Mouse (Mus musculus): ENCODE measurements around the gene Tctex1d4. TPM values are rescaled to one million over a fixed set of nuclear protein-coding genes. Genes with fewer than 3 reads are reported as not detected.

Gene Tctex1d4
- total RNA-seq, 2 experiments from 2014 or later = 0.47 TPM; not detected in 1

DNA sequence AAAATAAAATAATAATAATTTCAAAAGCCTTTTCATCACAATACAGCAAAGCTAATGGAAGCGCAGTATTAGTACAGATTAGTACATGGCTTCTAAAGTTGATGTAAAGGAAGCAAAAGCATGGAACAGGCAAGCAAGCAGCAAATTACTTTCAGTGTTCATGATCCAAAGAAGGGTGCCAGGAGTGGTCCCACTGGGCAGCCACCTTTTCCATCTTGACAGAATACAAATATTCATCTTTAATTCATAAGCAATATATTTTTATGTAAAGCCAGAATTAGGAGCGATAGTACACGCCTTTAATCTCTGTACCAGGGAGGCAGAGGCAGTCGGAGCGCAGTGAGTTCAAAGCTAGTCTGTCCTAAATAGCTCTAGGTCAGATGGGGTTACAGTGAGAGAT, 7.0 kb upstream of the Tctex1d4 start:
- DNase-seq (ENCODE audit: low spot score in 2 of 2) = no peak

GRCm38 (mm10) chr4:117120052-117120444, 6.5 kb upstream of the Tctex1d4 start:
- no peak for DNase-seq (ENCODE audit: low spot score in 2 of 2)

DNA sequence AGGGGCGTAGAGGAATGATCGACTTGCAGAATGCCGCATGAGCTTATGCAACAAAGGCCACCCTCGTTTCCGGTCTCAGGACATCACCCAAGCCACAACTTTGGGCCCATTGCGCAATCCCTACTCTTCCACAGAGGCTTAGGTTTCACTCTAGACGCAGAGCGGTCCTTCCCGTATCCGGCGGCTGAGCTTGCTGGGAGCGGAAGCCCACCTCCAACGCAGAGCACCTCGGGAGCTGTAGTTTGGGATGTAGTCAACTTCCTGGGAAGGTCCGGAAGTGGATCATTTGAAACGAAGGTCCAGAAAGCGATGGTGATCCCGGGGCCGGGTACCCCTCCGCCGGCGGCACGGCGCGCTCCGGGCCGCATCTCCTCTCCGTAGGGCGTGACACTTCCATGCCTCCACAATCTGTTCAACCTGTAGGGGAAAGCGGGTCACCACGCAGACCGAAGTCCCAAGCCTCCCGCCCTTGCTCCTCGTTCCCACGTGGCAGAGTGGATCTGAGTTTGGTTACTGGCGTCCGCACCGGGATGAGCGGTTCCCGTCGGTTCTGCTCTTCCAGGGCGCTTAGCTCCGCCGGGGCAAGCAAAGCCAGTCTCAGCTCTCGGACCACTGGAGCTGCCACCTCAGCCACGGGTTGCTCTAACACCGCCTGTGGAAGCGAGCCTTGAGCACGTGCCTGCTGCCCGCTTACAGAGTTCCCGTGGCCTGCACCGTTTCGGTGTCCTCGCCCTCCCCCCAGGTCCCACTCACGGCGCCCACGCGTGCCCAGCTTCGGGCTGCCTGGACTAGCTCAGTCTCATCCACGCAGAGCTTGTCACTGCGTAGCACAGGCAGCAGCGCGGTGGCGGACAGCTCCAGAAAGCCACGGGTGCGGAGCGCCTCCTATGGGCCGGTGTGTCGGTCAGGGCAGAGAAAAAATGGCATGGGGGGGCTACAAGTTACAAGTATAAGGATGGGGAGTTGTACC, 5.9 kb upstream of the Tctex1d4 start:
- DNase-seq (ENCODE audit: low spot score in 2 of 2) = peak; percentile 81 to 91

GRCm38 (mm10) chr4:117122209-117122608, 4.4 kb upstream of the Tctex1d4 start:
- DNase-seq (ENCODE audit: low spot score in 2 of 2) = no peak

DNA sequence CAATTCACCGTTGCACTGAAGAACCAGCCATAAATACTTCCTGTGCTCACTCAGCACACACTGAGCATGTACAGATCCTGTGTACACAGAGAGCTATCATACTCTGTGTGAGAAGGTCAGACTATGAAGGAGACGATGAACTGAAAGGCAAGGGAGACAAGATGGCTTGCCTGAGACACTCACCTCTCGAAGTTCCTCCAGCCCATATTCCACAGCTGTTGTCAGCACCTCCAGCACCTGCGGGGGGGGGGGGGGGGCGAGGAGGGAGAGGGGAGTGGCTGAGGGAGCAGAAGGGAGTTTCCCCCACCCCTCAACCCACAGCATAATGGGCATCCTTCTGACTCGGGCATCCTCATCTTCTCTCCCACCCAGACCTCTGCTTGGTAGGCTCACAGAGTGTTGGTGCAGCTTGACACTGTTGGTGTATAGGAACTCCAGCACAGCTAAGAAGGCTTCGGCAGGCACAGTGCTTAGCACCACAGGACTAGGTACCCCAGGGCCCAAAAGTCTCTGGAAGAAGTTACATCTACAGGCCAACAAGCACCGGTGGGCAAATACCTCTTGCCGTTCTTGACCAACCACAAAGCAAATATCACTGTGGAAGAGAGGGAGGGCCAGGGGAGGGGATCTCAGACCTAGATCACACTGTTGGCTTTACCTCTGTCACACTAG, 2.9 kb upstream of the Tctex1d4 start:
- no peak for DNase-seq (ENCODE audit: low spot score in 2 of 2)

DNA sequence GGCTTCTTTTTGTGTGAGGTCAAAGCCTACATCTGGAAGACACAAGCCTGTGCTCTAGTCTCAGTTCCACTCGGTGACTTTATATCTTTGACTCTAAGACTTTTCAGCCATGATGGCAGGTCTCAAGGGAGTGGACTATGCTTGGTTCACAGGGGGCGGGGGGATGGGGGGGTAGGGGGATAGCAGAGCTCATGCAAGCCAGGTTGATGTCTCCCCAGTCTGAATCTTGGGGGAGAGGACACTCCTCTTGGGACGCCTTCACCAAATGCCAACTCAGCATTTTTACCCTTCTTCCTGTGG, 2.4 kb upstream of the Tctex1d4 start:
- DNase-seq (ENCODE audit: low spot score in 2 of 2) = no peak

DNA sequence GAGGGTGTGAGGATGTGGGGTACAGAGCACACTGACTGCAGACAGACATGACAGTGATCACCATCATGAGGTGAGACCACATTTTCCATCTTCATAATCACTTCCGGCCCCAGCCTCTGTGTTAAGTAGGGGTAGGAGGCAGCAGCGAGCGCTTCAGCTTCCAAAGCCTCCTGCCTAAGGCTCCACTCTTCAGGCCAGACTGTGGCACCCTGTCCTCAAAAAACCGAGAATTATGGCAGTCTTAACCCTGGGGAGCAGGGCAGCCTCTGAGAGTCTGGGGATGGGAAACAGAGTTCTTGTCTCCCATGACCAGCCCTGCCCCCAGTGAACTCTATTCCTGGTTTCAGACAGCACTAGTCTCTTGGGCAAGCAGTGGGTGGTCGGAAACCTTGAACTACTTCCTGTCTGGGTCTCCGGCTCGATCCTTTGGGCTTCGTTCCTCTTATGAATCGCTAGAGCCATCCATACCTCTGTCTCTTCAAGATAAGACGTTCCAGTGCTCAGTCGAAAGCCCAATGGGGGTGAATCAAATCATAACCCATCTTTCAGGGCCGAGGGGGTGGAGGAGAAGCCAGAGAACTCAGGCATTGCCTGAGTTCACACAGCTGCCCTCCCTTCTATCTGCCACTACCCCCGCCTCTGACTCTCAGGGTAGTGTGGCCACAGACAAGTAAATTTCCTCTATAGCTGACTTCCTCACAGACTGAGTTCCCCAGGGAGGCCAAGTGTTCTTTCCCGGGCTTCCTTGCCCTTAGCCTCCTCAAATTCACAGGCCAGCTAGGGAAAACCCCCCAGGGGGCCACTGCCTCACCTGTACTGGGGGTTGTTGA, 1.9 kb upstream of the Tctex1d4 start:
- DNase-seq (ENCODE audit: low spot score in 2 of 2) = peak in 1 of 2 experiments; percentile 48

- peak; percentile 83 to 89 for DNase-seq (ENCODE audit: low spot score in 2 of 2)
These were observed 1.2 kb upstream of the Tctex1d4 start, which contains the start of gene Btbd19 for GRCm38 (mm10) chr4:117125348-117125909. TSS of gene Btbd19 (minus strand) at chr4:117125725.

- peak; percentile 53 to 73 for DNase-seq (ENCODE audit: low spot score in 2 of 2)
These were observed 502 bp upstream of the Tctex1d4 start for GRCm38 (mm10) chr4:117125910-117126674.

GRCm38 (mm10) chr4:117127991-117128686, 1.5 kb downstream of the Tctex1d4 start:
- no peak for DNase-seq (ENCODE audit: low spot score in 2 of 2)

DNA sequence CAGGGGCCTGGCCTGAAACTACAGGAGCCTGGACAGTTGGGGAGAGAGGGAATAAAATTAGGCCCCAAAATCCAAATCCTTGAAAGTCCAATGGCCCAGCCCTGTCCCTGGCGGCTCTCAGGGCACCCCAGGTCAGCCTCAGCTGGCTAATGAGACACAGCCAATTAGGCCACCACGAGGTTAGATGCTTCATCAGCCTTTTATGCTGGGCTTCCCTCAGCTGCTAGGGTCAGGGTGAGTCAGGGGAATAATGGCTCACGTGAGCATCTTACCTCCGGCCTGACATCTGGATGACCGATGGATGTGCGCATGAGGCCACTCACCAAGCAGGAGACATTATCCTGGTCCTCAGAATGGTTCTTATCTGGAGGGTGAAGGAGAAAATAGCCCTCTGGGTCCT, 4.2 kb downstream of the Tctex1d4 start:
- no peak for DNase-seq (ENCODE audit: low spot score in 2 of 2)

DNA sequence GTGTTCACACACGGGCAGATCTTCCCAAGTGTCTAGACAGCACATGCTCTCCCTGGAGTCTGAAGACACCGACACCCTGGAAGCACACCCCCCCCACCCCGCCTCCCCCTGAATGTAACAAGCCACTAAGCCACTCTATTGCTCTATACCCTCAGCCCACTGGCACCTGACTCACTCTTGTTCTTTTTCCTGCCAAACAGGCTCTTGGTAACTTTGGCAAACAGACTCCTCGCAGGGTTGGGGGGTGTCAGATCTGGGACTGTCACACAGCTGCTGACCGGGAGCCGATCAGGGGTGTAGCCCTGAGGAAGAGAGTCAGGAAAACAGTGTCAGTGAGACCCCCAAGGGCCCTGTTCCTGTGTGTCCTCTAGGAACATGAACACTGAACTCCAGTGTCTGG, 4.6 kb downstream of the Tctex1d4 start:
- DNase-seq (ENCODE audit: low spot score in 2 of 2) = no peak

- no peak for DNase-seq (ENCODE audit: low spot score in 2 of 2)
These were observed 5.5 kb downstream of the Tctex1d4 start for GRCm38 (mm10) chr4:117131890-117132793.

GRCm38 (mm10) chr4:117132794-117133143, 6.2 kb downstream of the Tctex1d4 start:
- DNase-seq (ENCODE audit: low spot score in 2 of 2) = no peak

DNA sequence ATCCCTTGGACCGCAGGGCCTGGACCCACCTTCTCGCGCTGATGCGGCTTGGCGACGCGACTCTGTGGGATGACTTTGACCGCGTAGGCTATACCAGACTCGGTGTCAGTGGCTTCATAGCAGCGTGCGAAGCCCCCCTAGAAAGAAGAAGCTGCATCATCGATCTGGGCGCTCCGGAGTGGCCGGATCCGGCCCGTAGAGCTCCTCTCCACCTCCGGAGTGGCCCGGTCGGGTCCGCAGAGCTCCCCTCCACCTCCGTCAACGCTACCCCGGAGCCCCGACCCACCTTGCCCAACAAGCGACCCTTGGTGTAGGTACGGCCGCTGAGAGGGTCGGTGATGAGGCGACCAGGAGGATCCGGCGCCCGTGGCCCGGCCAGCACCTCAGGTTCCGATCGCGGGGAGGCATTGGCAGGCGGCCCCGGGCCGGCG, 6.8 kb downstream of the Tctex1d4 start:
- no peak for DNase-seq (ENCODE audit: low spot score in 2 of 2)

DNA sequence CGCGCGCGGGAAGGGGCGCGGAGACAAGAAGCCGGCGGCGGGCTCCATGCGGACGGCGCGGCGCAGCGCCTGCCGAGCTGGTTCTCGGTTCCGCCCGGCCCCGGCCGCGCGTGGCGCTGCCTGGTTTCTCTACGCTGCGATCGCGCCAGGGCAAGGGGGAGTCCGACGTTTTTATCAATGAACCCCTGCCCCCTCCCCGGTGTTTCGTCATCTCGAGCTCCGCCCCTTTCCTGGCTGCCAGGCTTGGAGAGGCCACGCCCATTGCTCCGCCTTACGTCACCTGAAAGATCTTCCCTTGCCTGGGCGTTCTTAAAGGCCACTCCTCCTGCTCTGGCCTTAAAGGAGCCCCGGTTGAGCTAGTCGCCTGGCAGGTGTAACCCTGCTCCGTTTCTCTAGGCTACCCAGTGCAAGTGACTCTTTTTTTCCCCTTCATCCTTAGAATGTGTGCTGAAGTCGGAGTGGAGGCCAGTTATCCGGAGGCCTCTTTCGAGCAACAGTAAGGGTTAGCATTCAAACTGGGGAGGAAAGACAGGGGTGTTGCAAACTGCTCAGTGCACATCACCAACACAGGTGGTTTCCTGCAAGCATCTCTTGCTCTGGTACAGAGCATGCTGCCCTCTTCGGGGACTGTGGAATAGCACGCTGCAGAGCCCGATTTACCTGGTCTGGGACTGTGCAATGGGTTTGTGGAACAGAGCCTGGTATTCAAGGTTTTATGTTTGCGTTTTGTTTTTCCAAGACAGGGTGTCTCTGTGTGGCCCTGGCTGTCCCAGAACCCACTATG, 7.4 kb downstream of the Tctex1d4 start, which contains the start of gene Plk3:
Plk3 (minus strand) TSS at position 147 of the 784 bp plus-strand sequence.
- peak; percentile 88 to 93 for DNase-seq (ENCODE audit: low spot score in 2 of 2)

- no peak for DNase-seq (ENCODE audit: low spot score in 2 of 2)
These were observed 8.0 kb downstream of the Tctex1d4 start for GRCm38 (mm10) chr4:117134601-117134995.

DNA sequence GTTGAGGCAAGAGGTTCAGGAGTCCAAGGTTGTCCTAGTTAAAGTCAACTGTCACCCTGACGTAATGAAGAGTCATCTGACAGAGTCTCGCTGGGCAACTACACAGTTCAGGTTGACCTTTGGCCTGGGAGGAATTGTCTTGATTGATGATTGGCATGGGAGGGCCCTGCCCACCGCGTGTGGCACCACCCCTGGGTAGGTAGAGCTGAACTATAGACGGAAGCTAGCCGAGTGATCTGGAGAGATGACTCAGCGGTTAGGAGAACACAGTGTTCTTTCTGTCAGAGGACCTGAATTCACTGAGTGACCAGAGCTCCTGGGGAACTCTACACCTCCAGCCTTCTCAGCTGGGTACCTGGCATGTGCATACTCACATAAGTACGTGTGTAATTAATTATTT, 9.4 kb downstream of the Tctex1d4 start:
- no peak for DNase-seq (ENCODE audit: low spot score in 2 of 2)
